Mouse (Mus musculus) skeletal muscle tissue, adult 2 months (tissue): ENCODE measurements around the gene Scin.

Source experiments
- DNase-seq: peaks from one replicate; pipeline ENCODE4 v3.0.0-alpha.2; 2012; ENCODE audit warnings: low read depth, low spot score

The Scin gene

DNA sequence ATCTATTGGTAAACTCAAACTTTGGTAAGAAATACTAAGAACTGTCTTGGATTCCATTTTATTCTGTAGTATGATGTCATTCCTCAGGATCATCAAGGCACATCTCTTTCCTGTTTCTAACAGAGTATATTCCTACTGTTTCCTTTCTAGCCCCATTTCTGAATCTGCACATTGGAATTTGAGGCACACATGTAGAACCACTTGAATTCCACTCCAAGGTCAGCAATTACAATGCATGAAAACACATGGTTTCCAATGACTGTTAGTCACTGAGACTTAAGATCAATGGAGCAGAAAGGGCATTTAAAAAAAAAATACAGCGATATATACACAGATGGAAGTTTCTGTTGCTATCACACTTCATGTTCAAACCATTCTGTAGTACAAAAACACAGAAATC is 24.8 kb downstream of the Scin start:
- DNase-seq, result no peak

GRCm38 (mm10) chr12:40108143-40108542 is 25.9 kb downstream of the Scin start:
- DNase-seq, result no peak

GRCm38 (mm10) chr12:40106874-40107273 is 27.2 kb downstream of the Scin start:
- no peak for DNase-seq

GRCm38 (mm10) chr12:40104750-40105149 is 29.3 kb downstream of the Scin start:
- no peak for DNase-seq

- no peak for DNase-seq
Measured at GRCm38 (mm10) chr12:40102359-40102758, 31.7 kb downstream of the Scin start.

- DNase-seq, result no peak
Measured at GRCm38 (mm10) chr12:40099407-40099806, 34.6 kb downstream of the Scin start.

GRCm38 (mm10) chr12:40097449-40097848 is 36.6 kb downstream of the Scin start:
- no peak for DNase-seq

- DNase-seq, result no peak
Measured at GRCm38 (mm10) chr12:40097023-40097422, 37.0 kb downstream of the Scin start.

DNA sequence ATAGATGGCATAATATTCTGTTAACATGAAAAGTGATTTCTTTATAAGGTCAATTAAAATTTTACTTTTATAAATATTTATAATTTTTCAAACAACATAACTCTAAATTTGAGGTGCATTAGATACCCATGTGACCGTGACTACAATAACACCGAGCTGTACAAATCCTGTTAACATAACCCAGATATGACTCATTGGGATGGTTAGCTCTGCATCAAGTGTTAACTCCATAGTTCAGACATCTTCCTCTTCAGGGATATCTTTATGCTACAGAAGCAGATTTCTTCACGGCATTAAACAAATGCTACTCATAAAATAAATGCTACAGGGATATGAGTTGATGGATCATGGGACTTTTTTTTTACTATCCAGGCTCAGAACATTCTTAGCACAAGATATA is 37.6 kb downstream of the Scin start:
- DNase-seq, result no peak

GRCm38 (mm10) chr12:40090017-40090416 is 44.0 kb downstream of the Scin start:
- DNase-seq, result no peak

GRCm38 (mm10) chr12:40085731-40086322 is 48.2 kb downstream of the Scin start:
- DNase-seq, result no peak

DNA sequence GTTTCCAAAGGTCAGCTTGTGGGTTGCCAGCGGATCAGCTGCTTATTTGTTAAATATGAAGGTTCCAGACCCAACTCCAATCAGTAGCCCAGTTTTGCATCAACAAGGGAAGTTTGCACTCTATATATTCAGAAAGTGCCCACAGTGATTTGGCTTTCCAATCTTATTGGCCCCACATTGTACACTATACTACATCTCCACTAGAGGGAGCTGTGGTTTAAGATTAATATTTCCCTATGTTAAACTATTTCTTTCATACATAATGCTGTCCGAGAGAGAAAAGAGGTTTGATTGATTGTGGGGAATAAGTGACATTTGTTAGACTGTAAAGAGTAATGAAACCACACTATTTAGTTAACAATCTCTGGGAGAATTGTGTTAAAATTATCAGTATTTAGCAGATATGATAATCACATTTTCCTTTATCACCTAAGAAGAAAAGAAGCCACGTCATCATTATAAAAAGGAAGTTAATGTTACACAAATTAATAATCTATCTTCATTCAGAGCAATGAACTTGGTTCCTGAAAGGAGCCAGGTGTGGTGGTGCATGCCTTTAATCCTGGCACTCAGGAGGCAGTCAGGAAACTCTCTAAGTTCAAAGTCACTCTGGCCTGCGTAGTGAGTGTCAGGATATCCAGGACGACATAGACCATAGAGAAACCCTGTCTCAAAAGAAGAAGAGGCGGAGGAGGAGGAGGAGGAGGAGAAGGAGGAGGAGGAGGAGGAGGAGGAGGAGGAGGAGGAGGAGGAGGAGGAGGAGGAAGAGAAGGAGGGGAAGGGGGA is 51.4 kb downstream of the Scin start:
- peak; percentile 5 for DNase-seq

GRCm38 (mm10) chr12:40082048-40082447 is 52.0 kb downstream of the Scin start:
- DNase-seq, result no peak

- DNase-seq, result no peak
Measured at GRCm38 (mm10) chr12:40073660-40074059, 60.4 kb downstream of the Scin start.

- no peak for DNase-seq
Measured at GRCm38 (mm10) chr12:40047024-40047423, 87.0 kb downstream of the Scin start.

DNA sequence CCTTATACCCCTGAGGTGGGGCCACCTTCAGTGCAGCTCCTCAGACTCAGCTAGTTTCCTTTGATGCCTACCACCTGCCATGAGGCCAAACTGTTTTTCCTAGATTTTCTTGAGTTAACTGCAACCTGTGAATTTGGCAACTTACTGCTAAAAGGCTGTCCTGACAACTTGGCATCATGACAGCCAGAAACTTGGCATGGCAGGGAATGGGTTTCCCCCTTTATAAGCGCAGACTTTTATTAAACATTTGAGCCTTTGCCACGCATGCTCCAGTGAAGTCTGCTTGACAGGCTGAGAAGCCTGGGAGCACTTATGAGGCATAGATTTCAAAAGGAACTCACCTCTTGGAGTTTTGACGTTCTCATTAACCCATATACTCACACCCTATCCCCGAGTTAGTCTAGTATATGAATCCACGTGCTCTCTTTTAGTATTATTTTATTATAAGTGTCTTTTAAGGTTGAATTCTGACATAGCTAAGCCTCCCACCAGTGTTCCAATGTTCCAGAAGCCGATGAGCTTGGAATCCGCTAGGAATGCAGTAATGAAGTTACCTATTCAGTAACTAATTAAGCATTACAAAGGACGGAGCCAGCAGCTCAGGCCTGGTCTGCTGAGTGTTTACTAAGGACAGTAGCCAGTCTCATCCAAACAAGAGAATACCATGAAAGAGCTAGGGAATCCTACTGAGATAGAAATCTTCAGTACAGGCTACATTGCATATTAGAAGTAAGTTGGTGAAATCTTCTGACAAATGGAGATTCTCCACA is 90.0 kb downstream of the Scin start:
- no peak for DNase-seq

- no peak for DNase-seq
Measured at GRCm38 (mm10) chr12:40040067-40040466, 94.0 kb downstream of the Scin start.

- peak; percentile 77 for DNase-seq
Measured at GRCm38 (mm10) chr12:40037876-40038463, 96.1 kb downstream of the Scin start, which contains the start of gene Arl4a. Gene Arl4a (minus strand): TSS chr12:40038025.

DNA sequence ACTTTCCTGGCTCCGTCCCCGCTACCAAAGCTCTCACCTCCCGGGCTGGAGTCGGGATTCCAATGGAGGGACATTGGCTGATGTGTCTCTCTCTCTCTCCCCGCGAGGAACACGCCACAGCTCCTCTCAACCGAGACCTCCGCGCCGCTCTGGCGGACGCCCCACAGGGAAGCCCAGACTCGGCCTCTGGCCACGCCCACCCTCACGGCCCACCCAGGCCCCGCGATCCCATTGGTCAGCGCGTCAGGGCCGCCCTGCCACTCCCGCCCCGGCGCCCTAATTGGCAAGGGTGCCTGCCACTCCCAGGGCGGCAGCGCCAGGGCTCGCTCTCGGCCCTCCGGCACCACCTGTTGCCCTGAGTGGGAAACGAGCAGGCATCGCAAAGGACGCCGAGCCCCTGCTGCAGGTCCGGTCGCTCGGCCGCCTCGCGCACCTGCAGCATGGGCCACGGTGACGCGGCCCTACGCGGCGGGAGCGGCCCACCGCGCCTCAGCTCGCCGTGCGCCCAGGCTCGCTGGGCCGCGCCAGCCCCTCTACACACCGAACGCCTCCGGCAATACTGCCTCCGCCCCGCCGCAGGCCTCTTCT is 96.7 kb downstream of the Scin start:
- DNase-seq, result peak; percentile 95

- DNase-seq, result no peak
Measured at GRCm38 (mm10) chr12:40036666-40037065, 97.4 kb downstream of the Scin start.

- DNase-seq, result no peak
Measured at GRCm38 (mm10) chr12:40035506-40035905, 98.5 kb downstream of the Scin start.

DNA sequence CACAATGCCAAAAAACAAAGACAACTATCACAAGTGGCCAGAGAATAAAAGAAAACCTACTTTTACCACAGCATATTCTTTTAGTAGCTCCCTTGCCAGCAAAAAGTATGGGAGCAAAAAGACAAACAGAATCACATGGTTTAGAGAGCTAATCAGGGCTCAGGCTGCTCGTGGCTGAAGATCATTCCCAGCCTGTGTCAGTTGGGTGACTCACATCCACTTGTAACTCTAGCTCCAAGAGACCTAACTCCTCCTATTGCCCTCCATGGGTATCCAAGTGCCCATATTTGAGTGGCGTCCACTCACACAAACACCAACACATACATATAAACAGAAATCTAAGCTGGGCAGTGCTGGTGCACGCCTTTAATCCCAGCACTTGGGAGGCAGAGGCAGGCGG is 104.8 kb downstream of the Scin start:
- DNase-seq, result no peak
